Mouse (Mus musculus) hindbrain, embryonic 16.5 days (tissue): ENCODE measurements around the gene Serpina1c. TPM values are rescaled to one million over a fixed set of nuclear protein-coding genes. Genes with fewer than 3 reads are reported as not detected.
"Not testable (repeated sequence)": the region's sequence is repeated elsewhere in the genome, so short reads cannot be mapped to it uniquely, and the experiment has no call there.

Source experiments
- ATAC-seq: fragments of 200-750 bp; cut with Nextera tagmentation; 2 replicates; pipeline ENCODE4 v1.8.0; 2017; ENCODE audit warnings: moderate TSS enrichment, moderate library complexity
- H3K27ac ChIP-seq: fragments of 300-500 bp; sonication (generic); 2 replicates; pipeline ENCODE4 v1.5.1; 2014; ENCODE audit warnings: low read depth, mild to moderate bottlenecking, control low read depth, low read length, moderate library complexity
- H3K27me3 ChIP-seq: fragments of 300-500 bp; sonication (generic); replicated peaks from 2 replicates; pipeline ENCODE4 v1.6.1; 2014; ENCODE audit warnings: low read length; ENCODE audit not compliant: control insufficient read depth, insufficient read depth
- H3K36me3 ChIP-seq: fragments of 300-500 bp; sonication (generic); 2 replicates; pipeline ENCODE4 v1.6.1; 2014; ENCODE audit warnings: mild to moderate bottlenecking, low read length, moderate library complexity, mixed read lengths; ENCODE audit not compliant: control insufficient read depth, insufficient read depth
- H3K4me1 ChIP-seq: fragments of 300-500 bp; sonication (generic); 2 replicates; pipeline ENCODE4 v1.6.1; 2014; ENCODE audit warnings: low read depth, low read length; ENCODE audit not compliant: control insufficient read depth, insufficient read depth
- H3K4me2 ChIP-seq: fragments of 300-500 bp; sonication (generic); 2 replicates; pipeline ENCODE4 v1.6.1; 2014; ENCODE audit warnings: mild to moderate bottlenecking, low read length, control low read depth, moderate library complexity
- H3K4me3 ChIP-seq: fragments of 300-500 bp; sonication (generic); 2 replicates; pipeline ENCODE4 v1.5.1; 2014; ENCODE audit warnings: mild to moderate bottlenecking, low read length, control low read depth, moderate library complexity
- H3K9ac ChIP-seq: fragments of 300-500 bp; sonication (generic); 2 replicates; pipeline ENCODE4 v1.6.1; 2014; ENCODE audit warnings: low read depth, mild to moderate bottlenecking, control low read depth, low read length, moderate library complexity
- H3K9me3 ChIP-seq: fragments of 300-500 bp; sonication (generic); 2 replicates; pipeline ENCODE4 v1.6.1; 2014; ENCODE audit warnings: mild to moderate bottlenecking, low read length, moderate library complexity; ENCODE audit not compliant: control insufficient read depth
- WGBS: fragments of 180-500 bp; shearing (Covaris S2); extraction: QIAGEN DNeasy Blood & Tissue Kit; methylation state at CpG from one replicate; pipeline ENCODE4 v1.1.7; 2014; 5-methylcytosine and 5-hydroxymethylcytosine counted together
- polyA plus RNA-seq: library from polyadenylated mRNA; unstranded; fragments of >200 nt; fragmentation: Nextera tagmentation; extraction: Ambion mirVana; gene quantifications from 2 replicates; pipeline ENCODE4 v1.2.1, GENCODE M21; 2015

The Serpina1c gene
- polyA plus RNA-seq, result not detected in 2 replicates

DNA sequence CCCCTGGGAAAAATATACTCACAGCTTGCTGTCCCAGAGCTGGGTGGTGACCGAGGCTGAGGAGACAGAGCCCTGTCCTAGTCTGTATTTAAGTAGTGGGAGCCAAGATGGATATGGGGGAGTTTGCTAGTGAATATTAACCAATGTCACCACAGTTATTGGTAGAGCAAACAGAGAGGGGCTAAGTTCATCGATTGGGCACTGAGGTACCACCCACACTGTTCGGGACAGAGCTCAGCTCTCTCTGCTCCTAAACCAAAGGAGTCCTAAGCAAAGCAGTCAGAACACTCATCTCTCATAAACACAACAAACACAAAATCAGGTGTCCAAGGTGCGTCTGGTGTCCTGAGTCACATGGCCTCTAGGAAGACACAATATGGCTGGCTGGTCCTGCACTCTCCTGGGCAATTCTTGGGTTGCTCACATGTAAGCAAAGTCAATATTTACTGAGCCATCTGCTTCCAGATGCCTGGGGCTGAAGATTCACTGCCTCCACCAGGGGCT is at the start of gene Serpina1c:
Gene Serpina1c (minus strand): TSS at position 51 of the 504 bp plus-strand sequence.
- not testable (repeated sequence) for H3K4me3 ChIP-seq, H3K4me2 ChIP-seq, H3K9ac ChIP-seq, H3K36me3 ChIP-seq, H3K9me3 ChIP-seq, H3K27me3 ChIP-seq, ATAC-seq, H3K27ac ChIP-seq, H3K4me1 ChIP-seq
- WGBS, result 75% methylated on average over 4 of the region's 4 CpGs

DNA sequence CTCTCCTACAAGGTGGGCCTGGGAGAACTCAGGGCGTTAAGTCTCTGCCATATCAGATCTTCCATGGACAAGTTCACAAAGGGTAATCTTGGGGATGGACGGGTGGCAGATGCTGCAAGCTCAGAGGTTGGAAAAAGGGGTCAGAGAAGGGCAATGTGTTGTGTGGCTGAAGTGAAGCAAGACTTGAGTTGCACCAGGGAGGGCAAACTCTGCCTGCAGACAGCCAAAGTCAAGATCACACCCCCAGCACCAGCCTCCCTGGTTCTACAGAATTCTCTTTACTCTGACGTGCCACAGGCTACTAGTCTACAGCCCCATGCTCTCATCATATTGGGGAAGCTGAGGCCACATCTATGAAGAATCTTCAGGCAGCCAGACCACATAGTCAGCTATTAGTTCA is 48.3 kb upstream of the Serpina1c start:
- H3K4me1 ChIP-seq, ATAC-seq, H3K4me2 ChIP-seq, H3K27ac ChIP-seq, H3K9ac ChIP-seq, H3K27me3 ChIP-seq, H3K36me3 ChIP-seq, H3K4me3 ChIP-seq, H3K9me3 ChIP-seq: not testable (repeated sequence)
- 80% methylated on average over 3 of the region's 3 CpGs for WGBS

DNA sequence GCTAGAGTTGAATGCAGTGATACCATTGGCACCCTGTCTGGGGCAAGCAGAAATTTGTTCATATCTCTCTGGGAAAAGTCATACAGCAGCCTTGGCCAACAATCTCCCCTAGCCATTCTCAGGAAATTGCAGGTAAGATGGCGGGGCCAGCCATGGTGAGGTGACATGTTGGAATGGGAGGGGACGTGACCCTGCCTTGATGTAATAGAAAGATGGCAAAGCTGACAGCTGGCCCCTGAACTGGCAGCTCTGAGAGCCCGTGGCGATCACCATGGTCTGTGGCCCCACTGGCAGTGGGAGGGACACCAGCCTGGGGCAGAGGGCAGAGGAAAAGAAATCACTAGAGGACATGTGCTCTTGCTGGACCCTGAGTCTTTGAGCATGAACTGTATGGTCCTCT is 41.6 kb upstream of the Serpina1c start:
- Histone ChIP-seq H3K36me3 (no peaks in the 10 kb centered on the region), H3K9ac (no peak overlapping the region), H3K4me2 (no peak overlapping the region), H3K4me3 (no peak overlapping the region), H3K4me1 (no peaks in the 10 kb centered on the region), H3K9me3 (peaks cover 3% of the 10 kb centered on the region; the same call in 1 of the 2 replicates), H3K27me3 (no peaks in the 10 kb centered on the region), H3K27ac (no peak overlapping the region)
- 84% methylated on average over 4 of the region's 4 CpGs for WGBS
- ATAC-seq, result no peak

DNA sequence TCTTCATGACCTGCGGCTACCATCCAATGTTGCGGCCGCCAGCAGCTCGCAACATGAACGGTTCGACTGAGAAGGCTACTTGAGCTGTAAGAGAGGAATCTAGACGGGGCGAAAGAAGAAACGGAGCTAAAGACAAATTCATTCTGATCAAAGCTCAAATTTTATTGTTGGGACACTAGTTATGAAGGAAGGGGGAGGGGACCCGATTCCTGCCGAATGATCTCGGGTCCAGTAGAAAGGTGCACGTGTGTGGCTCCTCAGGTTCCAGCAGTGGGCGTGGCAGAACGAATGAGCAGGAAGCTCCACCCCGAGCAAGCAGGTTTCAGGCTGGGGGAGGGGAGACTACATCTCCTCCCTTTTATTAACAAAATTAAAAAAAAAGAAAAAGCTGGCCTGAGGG is 4.5 kb upstream of the Serpina1c start:
- not testable (repeated sequence) for H3K27me3 ChIP-seq, H3K4me1 ChIP-seq, H3K9me3 ChIP-seq, H3K4me2 ChIP-seq, H3K4me3 ChIP-seq, H3K36me3 ChIP-seq, H3K9ac ChIP-seq, ATAC-seq, H3K27ac ChIP-seq
- 95% methylated on average over 11 of the region's 16 CpGs for WGBS

DNA sequence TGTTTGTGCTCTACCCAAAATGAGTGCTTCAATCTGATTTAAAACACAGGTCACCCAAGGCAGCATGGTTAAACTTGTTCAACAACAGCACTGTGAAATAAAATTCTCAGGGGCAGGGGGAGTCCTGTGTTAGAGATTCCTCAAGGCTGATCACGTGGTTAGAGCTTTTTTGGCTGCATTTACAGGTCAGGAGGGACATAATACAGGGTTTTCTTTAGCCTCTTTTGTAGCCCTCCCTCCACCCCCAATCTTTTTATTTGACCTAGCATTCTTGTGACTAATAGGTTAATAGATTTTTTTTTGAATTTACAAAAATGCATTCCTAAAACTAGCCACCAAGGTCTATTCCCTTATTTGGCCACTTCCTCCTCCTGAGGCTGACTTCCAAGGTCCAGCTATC is 3.1 kb upstream of the Serpina1c start:
- H3K4me3 ChIP-seq, H3K36me3 ChIP-seq, H3K27me3 ChIP-seq, H3K27ac ChIP-seq, H3K9ac ChIP-seq, ATAC-seq, H3K4me1 ChIP-seq, H3K4me2 ChIP-seq, H3K9me3 ChIP-seq: not testable (repeated sequence)
- WGBS, result 47% methylated on average over 1 of the region's 1 CpGs

DNA sequence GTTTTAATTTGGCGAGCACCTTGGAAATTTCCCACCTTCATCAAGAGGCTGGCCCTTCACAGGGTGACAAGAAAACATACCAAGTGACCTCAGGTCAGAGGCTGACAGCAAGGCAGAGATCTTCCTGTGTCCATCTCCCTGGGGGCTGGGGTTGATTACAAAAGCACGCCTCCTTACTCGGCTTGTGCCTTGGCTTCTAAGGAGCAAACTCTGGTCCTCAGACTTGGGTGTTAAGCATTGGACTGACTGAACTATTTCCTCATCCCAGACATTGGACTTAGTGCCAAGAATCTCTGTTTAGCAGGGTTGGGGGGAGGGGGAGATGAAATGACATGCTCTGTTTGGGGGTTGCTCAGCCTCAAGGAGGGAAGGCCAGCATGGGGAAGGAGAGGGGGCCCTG is 2.8 kb downstream of the Serpina1c start:
- not testable (repeated sequence) for H3K9ac ChIP-seq, H3K9me3 ChIP-seq, H3K36me3 ChIP-seq, ATAC-seq, H3K27ac ChIP-seq, H3K4me2 ChIP-seq, H3K4me3 ChIP-seq, H3K4me1 ChIP-seq, H3K27me3 ChIP-seq
- WGBS, result 94% methylated on average over 3 of the region's 3 CpGs

DNA sequence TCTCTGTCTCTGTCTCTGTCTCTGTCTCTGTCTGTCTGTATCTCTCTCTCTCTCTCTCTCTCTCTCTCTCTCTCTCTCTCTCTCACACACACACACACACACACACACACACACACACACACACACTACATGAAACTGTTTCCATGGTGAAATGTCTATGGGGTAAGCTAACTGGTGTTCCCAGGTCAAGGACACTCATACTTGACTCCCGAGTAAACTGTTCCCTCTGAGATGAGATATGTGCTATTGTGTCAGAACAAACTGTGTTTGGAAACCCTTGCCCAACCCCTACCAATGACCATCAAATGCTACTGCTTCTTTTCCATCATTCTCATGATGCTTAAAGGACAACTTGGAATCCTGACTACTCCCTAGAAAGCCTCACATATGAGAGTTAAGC is 37.8 kb downstream of the Serpina1c start:
- H3K4me2 ChIP-seq, H3K27ac ChIP-seq, H3K27me3 ChIP-seq, H3K9ac ChIP-seq, H3K4me3 ChIP-seq, H3K36me3 ChIP-seq, H3K4me1 ChIP-seq, ATAC-seq, H3K9me3 ChIP-seq: not testable (repeated sequence)
- WGBS, result 84% methylated on average over 1 of the region's 1 CpGs

DNA sequence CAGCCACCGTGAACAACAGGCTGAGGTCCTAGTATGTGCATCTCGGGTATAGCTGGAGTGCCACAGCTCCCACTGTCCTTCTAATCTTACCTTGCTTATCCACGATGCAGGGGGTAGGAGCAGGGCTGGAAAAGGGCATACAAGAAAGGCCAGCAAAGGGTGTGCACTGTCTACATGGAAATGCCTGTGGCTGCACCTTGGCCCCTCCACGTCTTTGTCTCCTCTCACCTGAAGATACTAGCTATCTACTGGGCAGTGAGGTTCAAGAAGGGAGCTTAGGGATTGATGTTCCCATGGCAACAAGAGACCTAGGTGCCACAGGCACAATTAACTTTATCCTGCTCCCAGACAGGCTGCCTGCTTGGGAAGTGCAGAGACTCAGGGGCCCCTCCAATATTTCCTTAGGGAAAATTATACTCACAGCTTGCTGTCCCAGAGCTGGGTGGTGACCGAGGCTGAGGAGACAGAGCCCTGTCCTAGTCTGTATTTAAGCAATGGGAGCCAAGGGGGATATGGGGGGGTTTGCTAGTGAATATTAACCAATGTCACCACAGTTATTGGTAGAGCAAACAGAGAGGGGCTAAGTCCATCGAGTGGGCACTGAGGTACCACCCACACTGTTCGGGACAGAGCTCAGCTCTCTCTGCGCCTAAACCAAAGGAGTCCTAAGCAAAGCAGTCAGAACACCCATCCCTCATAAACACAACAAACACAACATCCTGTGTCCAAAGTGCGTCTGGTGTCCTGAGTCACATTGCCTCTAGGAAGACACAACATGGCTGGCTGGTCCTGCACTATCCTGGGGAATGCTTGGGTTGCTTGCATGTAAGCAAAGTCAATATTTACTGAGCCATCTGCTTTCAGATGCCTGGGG is 41.3 kb downstream of the Serpina1c start, which contains the start of gene Serpina1a:
Gene Serpina1a (minus strand): TSS at position 462 of the 874 bp plus-strand sequence.
- H3K4me3 ChIP-seq, H3K36me3 ChIP-seq, H3K9ac ChIP-seq, H3K27ac ChIP-seq, H3K27me3 ChIP-seq, H3K4me1 ChIP-seq, H3K4me2 ChIP-seq, ATAC-seq, H3K9me3 ChIP-seq: not testable (repeated sequence)
- 87% methylated on average over 9 of the region's 9 CpGs for WGBS

DNA sequence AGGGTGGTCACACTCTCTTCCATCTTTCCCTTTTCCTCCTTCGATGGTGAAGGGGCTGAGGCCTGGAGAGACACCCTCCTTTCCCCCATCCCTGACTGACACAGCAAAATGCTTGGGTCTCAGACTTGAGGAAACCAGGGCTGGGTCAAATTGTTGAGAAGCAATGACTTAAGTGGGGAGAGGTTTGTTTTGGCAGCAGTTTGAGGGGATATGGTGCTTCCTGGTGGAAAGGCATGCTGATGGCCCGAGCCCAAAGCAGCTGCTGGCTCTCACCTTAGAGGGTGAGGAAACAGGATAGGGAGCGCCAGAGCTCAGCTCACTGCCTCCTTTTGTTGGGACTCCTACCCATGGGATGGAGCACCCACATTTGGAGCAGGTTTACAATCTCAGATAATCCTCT is 43.7 kb downstream of the Serpina1c start:
- 68% methylated on average over 3 of the region's 3 CpGs for WGBS
- ATAC-seq, result no peak
- H3K27ac ChIP-seq, result no peak overlapping the region

More for the DNA sequence above, 43.7 kb downstream of the Serpina1c start:
- Histone ChIP-seq H3K9me3 (peaks cover 4% of the 10 kb centered on the region; the same call in 1 of the 2 replicates), H3K4me2 (no peak overlapping the region), H3K36me3 (no peaks in the 10 kb centered on the region), H3K4me3 (no peak overlapping the region), H3K27me3 (no peaks in the 10 kb centered on the region), H3K4me1 (no peaks in the 10 kb centered on the region), H3K9ac (no peak overlapping the region)
